Mouse (Mus musculus) bone marrow macrophage, adult 2 months (primary cell): Measurements from ENCODE around the gene Usp12. TPM values are rescaled to one million over a fixed set of nuclear protein-coding genes. Genes with fewer than 3 reads are reported as not detected.

Experiments used
- H3K27ac ChIP-seq: 2 replicates; pipeline ENCODE4 v1.5.1; 2012; ENCODE audit warnings: low read depth, low read length; ENCODE audit not compliant: insufficient read depth
- H3K4me1 ChIP-seq: 2 replicates; pipeline ENCODE4 v1.6.1; 2012; ENCODE audit warnings: low read length; ENCODE audit not compliant: control insufficient read depth, insufficient read depth
- H3K4me3 ChIP-seq: 2 replicates; pipeline ENCODE4 v1.5.1; 2012; ENCODE audit warnings: mild to moderate bottlenecking, low read length, moderate library complexity; ENCODE audit not compliant: insufficient read depth
- CTCF ChIP-seq: IDR thresholded peaks from 2 replicates; pipeline ENCODE4 v1.5.1; 2012; ENCODE audit warnings: low read depth, mild to moderate bottlenecking, low read length, moderate library complexity
- POLR2A ChIP-seq: IDR thresholded peaks from 2 replicates; pipeline ENCODE4 v1.6.1; 2012; ENCODE audit warnings: mild to moderate bottlenecking, low read depth, low read length, borderline replicate concordance
- polyA plus RNA-seq: library from polyadenylated mRNA; stranded (reverse); fragments of >200 nt; gene quantifications from 2 replicates; pipeline ENCODE4 v1.2.4, GENCODE M21; 2012; ENCODE audit not compliant: missing spikeins, insufficient read depth, insufficient read length

The Usp12 gene
- 33.6 and 36.2 TPM in 2 replicates for polyA plus RNA-seq

DNA sequence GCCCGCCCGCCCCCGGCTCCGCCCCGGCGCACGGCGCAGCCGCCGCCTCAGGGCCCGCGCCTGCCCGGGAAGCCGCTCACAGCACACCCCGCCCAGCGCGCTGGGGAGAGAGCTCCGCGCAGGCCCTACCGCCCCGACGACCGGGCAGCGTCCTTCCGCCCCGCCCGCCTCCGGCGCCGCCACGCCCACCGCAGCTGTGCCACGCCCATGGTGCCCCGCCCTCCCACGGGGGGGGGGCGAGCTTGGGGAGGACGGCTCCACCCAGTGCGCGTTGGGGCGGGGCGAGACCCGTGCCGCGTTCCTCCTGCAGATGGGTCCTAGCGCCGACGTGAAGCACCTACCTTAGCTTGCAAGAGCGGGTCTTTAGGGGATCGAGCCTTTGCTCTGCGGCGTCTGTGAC, at the start of gene Usp12:
Gene Usp12 (minus strand): TSS at position 154 of the 400 bp plus-strand sequence.
- H3K27ac ChIP-seq, result peak within 1 kb of the TSS; percentile 55
- peaks cover 20% of the 10 kb centered on the region for H3K4me1 ChIP-seq
- TF ChIP-seq POLR2A (no peak), CTCF (no peak)
- H3K4me3 ChIP-seq, result peak within 1 kb of the TSS; percentile 89

DNA sequence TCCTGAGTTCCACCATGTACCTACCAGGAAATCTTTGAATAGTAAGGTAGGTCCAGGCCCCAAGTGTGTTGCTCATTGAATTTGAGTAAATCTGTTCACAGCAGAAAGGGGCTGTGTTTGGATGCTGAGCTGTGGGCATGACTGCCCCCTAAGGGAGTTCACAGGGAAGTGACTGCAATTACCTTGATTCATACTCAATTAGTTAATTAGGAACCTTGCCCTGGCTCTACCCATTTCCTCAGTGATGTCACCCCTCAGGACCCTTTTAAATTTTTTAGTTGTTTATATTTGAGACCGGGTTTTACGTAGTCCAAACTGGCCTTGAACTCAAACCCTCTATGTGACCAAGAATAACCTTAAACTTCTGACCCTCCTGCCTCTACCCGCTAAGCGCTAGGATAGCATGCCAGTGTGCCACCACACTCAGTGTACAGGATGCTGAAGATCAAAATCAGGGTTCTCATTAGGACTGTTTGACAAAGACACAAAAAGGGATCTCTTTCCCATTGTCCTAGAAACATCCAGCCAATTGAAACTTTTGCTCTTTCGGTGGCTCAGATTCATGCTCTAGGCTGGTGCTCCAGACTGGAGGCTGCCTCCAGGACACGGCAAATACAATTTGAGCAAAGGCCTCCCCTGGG, 49.6 kb upstream of the Usp12 start:
- TF ChIP-seq CTCF (no peak), POLR2A (no peak)
- Histone ChIP-seq H3K4me3 (peak overlapping the region; percentile 61), H3K27ac (no peak overlapping the region), H3K4me1 (0 out of 2 replicates have a peak, but pooled peaks cover 4% of the 10 kb centered on the region)

DNA sequence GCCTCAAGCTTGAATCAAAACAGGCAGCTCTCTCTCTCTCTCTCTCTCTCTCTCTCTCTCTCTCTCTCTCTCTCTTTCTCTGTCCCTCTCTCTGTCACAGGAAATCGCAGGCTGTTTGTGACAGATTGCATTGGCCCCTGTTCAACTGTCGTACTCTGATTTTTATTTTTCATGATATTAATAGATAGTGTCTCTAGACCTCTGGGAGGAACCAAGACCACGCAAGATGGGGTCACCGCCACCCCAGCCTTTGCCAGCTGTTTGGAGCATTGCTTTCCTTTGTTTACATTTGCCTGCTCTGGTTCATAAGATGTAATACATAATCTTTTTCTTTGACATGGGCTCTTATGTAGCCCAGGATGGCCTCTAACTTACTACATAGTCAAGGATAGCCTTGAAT, 47.2 kb upstream of the Usp12 start:
- H3K4me1 ChIP-seq, result 0 out of 2 replicates have a peak, but pooled peaks cover 4% of the 10 kb centered on the region
- no peak overlapping the region for H3K27ac ChIP-seq
- H3K4me3 ChIP-seq, result no peak overlapping the region
- no peak for TF ChIP-seq POLR2A
- no peak for TF ChIP-seq CTCF

DNA sequence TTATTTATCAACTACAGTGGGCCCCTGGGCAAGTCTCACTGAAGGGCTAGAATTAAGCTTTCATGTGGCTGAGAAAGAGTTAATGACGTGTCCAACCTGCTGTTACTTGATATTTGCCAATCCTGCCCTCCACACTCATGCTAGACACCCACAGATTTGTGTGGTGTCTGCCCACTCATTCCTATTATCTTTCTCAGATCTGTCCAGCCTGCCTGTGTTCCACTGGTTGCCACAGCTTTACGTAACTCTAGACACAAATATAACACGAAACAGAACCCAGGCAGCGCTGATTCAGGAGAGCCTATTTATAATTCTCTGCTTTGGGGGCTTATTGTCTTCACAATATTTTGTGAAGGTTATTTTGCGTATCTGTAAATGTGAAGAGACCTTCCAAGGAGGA, 46.5 kb upstream of the Usp12 start:
- no peak for TF ChIP-seq CTCF
- TF ChIP-seq POLR2A, result no peak
- Histone ChIP-seq H3K4me1 (0 out of 2 replicates have a peak, but pooled peaks cover 4% of the 10 kb centered on the region), H3K4me3 (no peak overlapping the region), H3K27ac (no peak overlapping the region)

DNA sequence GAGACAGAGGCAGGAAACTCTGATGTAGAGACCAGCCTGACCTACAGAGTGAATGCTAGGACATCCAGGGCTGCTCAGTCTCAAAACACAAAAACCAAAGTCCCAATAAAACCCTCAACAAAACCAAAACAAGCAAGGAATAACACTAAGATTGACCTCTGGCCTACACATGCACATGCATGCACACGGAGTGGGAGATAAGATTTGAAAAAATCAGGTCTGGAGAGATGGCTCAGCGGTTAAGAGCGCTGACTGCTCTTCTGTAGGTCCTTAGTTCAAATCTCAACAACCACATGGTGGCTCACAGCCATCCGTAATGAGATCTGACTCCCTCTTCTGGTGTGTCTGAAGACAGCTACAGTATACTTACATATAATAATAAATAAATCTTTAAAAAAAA, 45.6 kb upstream of the Usp12 start:
- H3K27ac ChIP-seq, result no peak overlapping the region
- no peak overlapping the region for H3K4me3 ChIP-seq
- no peaks in the 10 kb centered on the region for H3K4me1 ChIP-seq
- TF ChIP-seq POLR2A, result no peak
- no peak for TF ChIP-seq CTCF

DNA sequence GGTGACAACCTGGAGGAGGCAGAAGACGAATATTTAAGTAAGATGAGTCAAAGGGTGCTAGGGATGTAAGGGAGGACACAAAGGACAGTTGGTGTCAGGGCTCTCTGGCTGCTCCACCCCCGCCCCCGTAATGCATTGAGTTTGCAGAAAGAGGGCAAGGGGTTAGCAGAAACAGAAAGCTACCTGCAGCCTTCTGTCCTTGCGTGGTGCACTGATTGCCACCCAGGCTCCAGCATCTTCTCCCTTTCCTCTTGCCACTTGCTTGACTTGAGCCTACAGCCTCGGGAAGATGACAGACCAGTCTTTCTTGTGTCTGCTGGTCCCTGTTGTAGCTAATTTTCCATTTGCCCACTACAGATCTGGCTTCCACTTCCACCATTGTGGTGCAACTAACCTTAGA, 45.0 kb upstream of the Usp12 start:
- TF ChIP-seq CTCF (no peak), POLR2A (no peak)
- H3K27ac ChIP-seq, result no peak overlapping the region

DNA sequence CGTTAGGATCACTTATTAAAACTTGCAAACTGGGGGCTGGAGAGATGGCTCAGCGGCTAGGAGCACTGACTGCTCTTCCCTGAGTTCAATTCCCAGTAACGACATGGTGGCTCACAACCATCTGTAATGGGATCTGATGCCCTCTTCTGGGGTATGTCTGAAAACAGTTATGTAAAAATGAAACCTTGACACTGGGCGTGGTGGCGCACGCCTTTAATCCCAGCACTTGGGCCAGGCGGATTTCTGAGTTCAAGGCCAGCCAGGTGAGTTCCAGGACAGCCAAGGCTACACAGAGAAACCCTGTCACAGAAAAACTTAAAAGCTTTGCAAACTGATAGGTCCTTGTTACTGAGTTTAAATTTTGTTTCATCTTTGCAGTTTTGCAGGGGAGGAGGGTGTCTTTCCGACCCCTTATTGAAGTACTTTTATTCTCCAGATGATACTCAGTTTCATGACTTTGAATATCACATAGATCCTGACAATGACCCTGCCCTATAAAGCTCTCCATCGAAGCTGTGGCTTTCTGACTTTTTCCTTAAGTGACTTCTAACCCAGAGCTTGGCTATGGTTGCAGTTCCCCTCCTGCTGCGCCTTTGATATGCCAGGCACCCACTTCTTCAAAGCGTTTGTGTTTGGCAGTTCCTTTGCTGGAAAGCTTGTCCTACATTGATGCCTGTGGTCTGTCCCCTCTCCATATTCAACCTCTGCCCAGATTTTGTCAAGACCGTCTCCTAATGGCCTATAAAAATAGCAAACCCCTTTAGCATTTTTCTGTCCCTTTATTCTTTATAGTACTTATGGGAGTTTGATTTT, 44.2 kb upstream of the Usp12 start:
- H3K4me3 ChIP-seq, result no peak overlapping the region
- H3K27ac ChIP-seq, result no peak overlapping the region
- H3K4me1 ChIP-seq, result peaks cover 8% of the 10 kb centered on the region
- TF ChIP-seq POLR2A, result no peak
- no peak for TF ChIP-seq CTCF

More for the DNA sequence above, 45.0 kb upstream of the Usp12 start:
- Histone ChIP-seq H3K4me1 (peaks cover under 1% of the 10 kb centered on the region; the same call in 1 of the 2 replicates), H3K4me3 (no peak overlapping the region)

DNA sequence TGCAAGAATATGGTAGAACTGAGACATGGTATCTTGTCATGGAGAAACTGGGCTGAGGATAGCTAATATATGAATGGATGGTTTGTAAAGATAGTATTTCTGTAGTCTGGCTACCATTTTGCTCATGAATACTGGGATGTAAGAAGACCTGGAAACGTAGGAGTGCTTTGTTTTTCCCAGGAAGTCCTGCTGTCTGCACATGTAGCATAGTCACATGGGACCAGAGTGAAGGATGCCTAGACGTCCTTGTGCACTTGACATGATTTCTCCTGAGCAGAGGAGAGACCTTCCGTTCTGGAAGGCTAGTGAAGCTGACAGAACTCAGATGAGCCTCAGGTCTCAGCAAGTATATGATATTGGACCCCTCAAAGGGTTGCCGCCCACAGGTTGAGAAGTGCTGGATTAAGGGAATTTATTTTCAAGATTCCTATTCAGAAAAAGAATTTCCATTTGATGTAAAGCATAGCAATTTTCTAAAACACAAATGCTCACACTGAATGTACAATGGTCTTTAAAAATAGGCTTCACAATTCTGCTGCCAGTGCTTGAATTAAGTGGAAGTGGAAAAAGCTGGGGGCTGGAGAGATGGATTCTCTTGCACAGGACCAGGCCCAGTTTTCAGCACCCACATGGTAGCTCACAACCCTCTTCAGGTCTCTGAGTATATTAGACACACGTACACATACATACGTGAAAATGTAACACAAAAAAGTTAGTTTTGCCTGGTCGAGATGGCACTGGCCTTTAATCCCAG, 43.3 kb upstream of the Usp12 start:
- Histone ChIP-seq H3K4me1 (peaks cover 8% of the 10 kb centered on the region), H3K27ac (no peak overlapping the region), H3K4me3 (no peak overlapping the region)
- TF ChIP-seq POLR2A, result no peak
- no peak for TF ChIP-seq CTCF

DNA sequence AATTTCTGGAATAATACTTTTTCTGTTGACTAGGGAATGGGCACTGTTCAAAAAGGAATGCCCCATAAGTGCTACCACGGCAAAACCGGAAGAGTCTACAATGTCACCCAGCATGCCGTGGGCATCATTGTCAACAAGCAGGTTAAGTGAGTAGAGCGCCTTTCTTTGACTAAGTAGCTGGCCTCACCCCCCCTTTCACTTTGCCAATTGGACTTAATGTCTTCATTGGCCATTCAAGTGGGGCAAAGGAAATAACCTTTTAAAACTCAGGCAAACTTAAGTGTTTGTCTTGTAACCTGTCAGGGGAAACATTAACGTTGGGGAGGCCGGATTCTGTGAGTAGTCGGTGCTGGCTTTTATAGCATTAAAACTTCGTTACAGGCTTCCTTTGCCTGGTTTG, 40.2 kb upstream of the Usp12 start:
- H3K4me3 ChIP-seq, result no peak overlapping the region
- peaks cover 11% of the 10 kb centered on the region for H3K4me1 ChIP-seq
- H3K27ac ChIP-seq, result no peak overlapping the region
- TF ChIP-seq CTCF (no peak), POLR2A (no peak)

DNA sequence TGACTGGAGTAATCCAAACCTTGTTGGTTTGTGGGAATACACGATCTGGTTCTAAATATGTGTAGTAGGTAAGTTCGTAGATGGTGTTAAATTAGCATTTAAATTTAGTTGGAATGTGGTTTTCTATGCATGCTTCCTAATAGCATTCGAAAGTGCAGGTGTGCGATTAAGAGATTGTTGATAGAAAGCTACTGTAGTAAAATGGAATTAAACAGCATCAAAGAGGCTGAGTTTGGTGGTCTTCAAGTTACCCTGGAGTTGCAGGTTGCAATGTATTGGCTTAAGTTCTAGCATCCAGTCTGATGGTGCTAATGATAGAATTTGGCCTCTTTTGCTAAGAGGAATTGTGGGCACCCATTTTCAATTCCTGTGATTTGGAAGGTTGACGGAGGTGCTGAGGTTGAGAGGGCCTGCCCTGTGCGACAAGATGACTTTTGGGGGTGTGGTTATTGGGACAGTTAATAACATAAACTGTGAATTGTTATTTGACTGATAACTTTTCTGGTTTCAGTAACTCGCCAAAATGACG, 38.9 kb upstream of the Usp12 start:
- H3K27ac ChIP-seq, result peak overlapping the region; percentile 75
- peak overlapping the region; percentile 79 for H3K4me3 ChIP-seq
- no peak for TF ChIP-seq CTCF
- no peak for TF ChIP-seq POLR2A
- peaks cover 11% of the 10 kb centered on the region for H3K4me1 ChIP-seq
